Mouse (Mus musculus): ENCODE measurements around the gene 1700029J07Rik. TPM values are rescaled to one million over a fixed set of nuclear protein-coding genes. Genes with fewer than 3 reads are reported as not detected.

Gene 1700029J07Rik
- total RNA-seq, 1 experiment, result 0.36 TPM

DNA sequence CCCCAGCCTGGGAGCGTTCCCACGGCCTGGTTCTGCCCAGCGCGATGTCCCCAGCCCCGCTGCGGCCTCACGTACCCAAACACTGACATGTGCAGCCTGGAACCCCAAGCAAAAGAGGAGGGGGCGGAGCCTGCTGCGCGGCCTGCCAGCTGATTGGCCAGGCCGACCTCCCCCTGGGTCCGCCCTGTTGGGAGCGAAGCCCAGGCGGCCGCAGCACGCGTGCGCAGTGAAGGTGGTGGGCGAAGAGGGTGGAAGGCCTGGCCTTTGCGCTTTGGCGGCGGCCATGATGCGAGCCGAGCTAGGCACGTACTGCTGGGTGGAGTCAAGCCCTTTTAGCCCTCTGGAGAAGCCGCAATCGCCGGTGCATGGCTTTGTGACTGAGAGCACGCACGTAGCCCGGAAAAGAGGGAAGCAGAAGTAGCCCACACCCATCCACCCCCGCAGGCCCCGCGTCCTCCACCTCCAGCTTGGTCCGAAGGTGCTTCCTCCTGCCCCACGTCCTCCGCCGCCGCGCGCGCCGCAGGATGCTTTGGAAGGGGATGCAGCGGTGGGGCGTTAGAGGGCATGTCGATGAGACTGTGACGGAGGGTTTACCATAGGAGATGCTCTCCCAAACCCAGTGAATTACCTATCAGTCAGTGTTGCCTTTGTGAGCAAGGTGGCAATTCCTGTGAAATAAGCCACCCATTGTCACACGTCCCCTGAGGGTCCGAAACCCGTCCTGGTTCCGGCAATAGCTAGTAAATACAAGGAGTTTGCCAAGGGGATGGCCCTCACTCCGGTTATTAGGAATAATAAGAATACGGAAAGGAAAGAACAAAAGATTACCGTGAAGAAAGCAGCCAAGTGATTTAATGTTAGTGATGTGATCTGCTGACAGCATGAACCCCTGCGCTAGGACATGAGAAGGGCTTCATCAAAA is 25.0 kb upstream of the 1700029J07Rik start:
- in situ Hi-C loops (cut with MboI; ENCODE audit: low sequenced_read_pairs in 2 of 2, unreplicated experiment in 2 of 2), result no loop called here
- TF ChIP-seq ZC3H11A (IDR thresholded peaks at IDR 0.05; ENCODE audit: borderline replicate concordance, low read depth, low read length) (no peak), HCFC1 (IDR thresholded peaks at IDR 0.05; ENCODE audit: borderline replicate concordance, insufficient read depth, low read length) (0 out of 2 replicates have a peak, but pooled peaks have one; percentile 37), MAFK (IDR thresholded peaks at IDR 0.05; ENCODE audit: insufficient read depth, low read depth, low read length) (no peak), ZNF384 (IDR thresholded peaks at IDR 0.05; ENCODE audit: low read depth, low read length) (no peak), CHD2 (IDR thresholded peaks at IDR 0.05; ENCODE audit: low read depth, low read length) (no peak)
- H3K4me3 ChIP-seq (ENCODE audit: insufficient read depth in 1 of 2, low read depth in 1 of 2, low read length in 2 of 2, poor library complexity in 1 of 2, severe bottlenecking in 1 of 2), result peak overlapping the region; percentile 54 to 66

DNA sequence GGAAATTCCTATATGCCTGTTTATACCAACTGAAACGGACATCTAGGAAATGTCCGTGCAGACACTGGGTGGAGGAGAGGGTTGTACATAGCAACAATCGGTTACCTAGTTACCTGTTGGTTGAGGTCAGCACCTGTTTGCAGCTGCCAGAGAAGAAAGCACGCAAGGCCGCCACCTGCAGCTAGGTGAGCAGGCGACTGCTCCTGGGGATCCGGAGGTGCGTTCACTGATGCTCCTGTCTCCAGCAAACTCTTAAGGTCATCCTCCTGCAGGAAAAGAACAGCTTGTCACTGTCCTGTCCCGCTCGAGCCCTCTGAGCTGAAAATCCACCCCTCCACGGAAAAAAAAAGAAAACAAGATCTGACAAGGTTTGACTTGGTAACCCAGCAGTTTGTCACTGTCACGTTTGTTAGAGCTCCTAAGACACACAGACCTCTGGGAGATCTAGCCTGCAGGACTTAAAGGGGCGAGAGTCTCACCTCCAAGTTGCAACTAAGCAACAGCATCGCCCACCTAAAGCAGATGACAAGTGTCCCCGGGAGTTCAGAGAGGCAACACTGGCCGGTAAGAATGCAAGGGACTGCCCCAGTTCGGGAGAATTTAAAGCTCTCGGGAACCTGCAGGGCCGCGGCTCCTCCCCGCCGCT is 24.2 kb upstream of the 1700029J07Rik start, which contains the start of gene Lrp2bp:
Lrp2bp (plus strand) TSS at position 166 of the 646 bp plus-strand sequence.
- H3K4me1 ChIP-seq (ENCODE audit: control insufficient read depth in 2 of 2, insufficient read depth in 2 of 2, low read length in 2 of 2, poor library complexity in 1 of 2), result 0 out of 4 replicates have a peak, but pooled peaks cover 0 to 1% of the 10 kb centered on the region in 2 experiments
- peaks cover 4% of the 10 kb centered on the region; the same call in 1 of the 2 replicates for H3K36me3 ChIP-seq (ENCODE audit: control insufficient read depth, insufficient read depth, low read length, poor library complexity, severe bottlenecking)
- peak within 1 kb of the TSS; percentile 67 for H3K9ac ChIP-seq (ENCODE audit: insufficient read depth, low read depth, low read length, poor library complexity, severe bottlenecking)
- peak within 1 kb of the TSS; percentile 76; the same call in 1 of the 2 replicates for H3K27ac ChIP-seq (ENCODE audit: insufficient read depth, low read depth, low read length, poor library complexity, severe bottlenecking)
- H3K4me3 ChIP-seq (ENCODE audit: insufficient read depth in 1 of 2, low read depth in 1 of 2, low read length in 2 of 2, poor library complexity in 1 of 2, severe bottlenecking in 1 of 2), result peak within 1 kb of the TSS; percentile 54 to 66
- TF ChIP-seq HCFC1 (IDR thresholded peaks at IDR 0.05; ENCODE audit: borderline replicate concordance, insufficient read depth, low read length), result 0 out of 2 replicates have a peak, but pooled peaks have one; percentile 24
- no peak for TF ChIP-seq CHD2 (IDR thresholded peaks at IDR 0.05; ENCODE audit: low read depth, low read length)
- TF ChIP-seq ZC3H11A (IDR thresholded peaks at IDR 0.05; ENCODE audit: borderline replicate concordance, low read depth, low read length), result no peak
- peak; percentile 12 for DNase-seq (ENCODE audit: low read depth, low spot score)
- no peaks in the 10 kb centered on the region for H3K9me3 ChIP-seq (ENCODE audit: control insufficient read depth, insufficient read depth, low read depth, low read length)
- in situ Hi-C loops (cut with MboI; ENCODE audit: low sequenced_read_pairs in 2 of 2, unreplicated experiment in 2 of 2), result no loop called here

More for the DNA sequence above, 25.0 kb upstream of the 1700029J07Rik start:
- peaks cover 4% of the 10 kb centered on the region; the same call in 1 of the 2 replicates for H3K36me3 ChIP-seq (ENCODE audit: control insufficient read depth, insufficient read depth, low read length, poor library complexity, severe bottlenecking)
- DNase-seq (ENCODE audit: low read depth, low spot score), result peak; percentile 95
- H3K9ac ChIP-seq (ENCODE audit: insufficient read depth, low read depth, low read length, poor library complexity, severe bottlenecking), result peak overlapping the region; percentile 67
- 0 out of 4 replicates have a peak, but pooled peaks cover 0 to 1% of the 10 kb centered on the region in 2 experiments for H3K4me1 ChIP-seq (ENCODE audit: control insufficient read depth in 2 of 2, insufficient read depth in 2 of 2, low read length in 2 of 2, poor library complexity in 1 of 2)
- H3K27ac ChIP-seq (ENCODE audit: insufficient read depth, low read depth, low read length, poor library complexity, severe bottlenecking), result peak overlapping the region; percentile 76; the same call in 1 of the 2 replicates
- no peaks in the 10 kb centered on the region for H3K9me3 ChIP-seq (ENCODE audit: control insufficient read depth, insufficient read depth, low read depth, low read length)

DNA sequence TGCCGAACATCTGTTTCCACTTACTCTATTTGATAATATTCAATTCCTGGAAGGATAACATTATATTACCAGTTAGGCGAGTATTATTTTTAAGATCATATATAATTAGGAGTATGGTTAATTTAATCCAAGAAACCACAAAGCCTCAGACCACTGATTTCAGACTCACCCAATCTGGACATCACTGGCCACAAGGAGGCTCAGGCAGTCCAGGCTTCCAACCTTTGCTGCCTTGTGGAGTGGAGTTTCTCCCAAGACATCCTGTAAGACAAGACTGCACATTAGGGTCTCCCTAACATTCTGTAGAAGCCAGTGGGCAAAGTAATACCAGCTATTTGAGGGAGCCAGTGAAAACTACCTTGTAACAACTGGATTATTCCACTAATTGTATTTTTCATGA is 23.2 kb upstream of the 1700029J07Rik start:
- Histone ChIP-seq H3K9ac (ENCODE audit: insufficient read depth, low read depth, low read length, poor library complexity, severe bottlenecking) (no peak overlapping the region), H3K27ac (ENCODE audit: insufficient read depth, low read depth, low read length, poor library complexity, severe bottlenecking) (no peak overlapping the region), H3K4me1 (ENCODE audit: control insufficient read depth in 2 of 2, insufficient read depth in 2 of 2, low read length in 2 of 2, poor library complexity in 1 of 2) (0 out of 4 replicates have a peak, but pooled peaks cover 0 to 1% of the 10 kb centered on the region in 2 experiments), H3K36me3 (ENCODE audit: control insufficient read depth, insufficient read depth, low read length, poor library complexity, severe bottlenecking) (peaks cover 4% of the 10 kb centered on the region; the same call in 1 of the 2 replicates), H3K9me3 (ENCODE audit: control insufficient read depth, insufficient read depth, low read depth, low read length) (no peaks in the 10 kb centered on the region), H3K4me3 (ENCODE audit: insufficient read depth in 1 of 2, low read depth in 1 of 2, low read length in 2 of 2, poor library complexity in 1 of 2, severe bottlenecking in 1 of 2) (no peak overlapping the region)
- in situ Hi-C loops (cut with MboI; ENCODE audit: low sequenced_read_pairs in 2 of 2, unreplicated experiment in 2 of 2), result no loop called here
- TF ChIP-seq ZNF384 (IDR thresholded peaks at IDR 0.05; ENCODE audit: low read depth, low read length) (no peak), MAFK (IDR thresholded peaks at IDR 0.05; ENCODE audit: insufficient read depth, low read depth, low read length) (no peak), HCFC1 (IDR thresholded peaks at IDR 0.05; ENCODE audit: borderline replicate concordance, insufficient read depth, low read length) (no peak)
- no peak for DNase-seq (ENCODE audit: low read depth, low spot score)

DNA sequence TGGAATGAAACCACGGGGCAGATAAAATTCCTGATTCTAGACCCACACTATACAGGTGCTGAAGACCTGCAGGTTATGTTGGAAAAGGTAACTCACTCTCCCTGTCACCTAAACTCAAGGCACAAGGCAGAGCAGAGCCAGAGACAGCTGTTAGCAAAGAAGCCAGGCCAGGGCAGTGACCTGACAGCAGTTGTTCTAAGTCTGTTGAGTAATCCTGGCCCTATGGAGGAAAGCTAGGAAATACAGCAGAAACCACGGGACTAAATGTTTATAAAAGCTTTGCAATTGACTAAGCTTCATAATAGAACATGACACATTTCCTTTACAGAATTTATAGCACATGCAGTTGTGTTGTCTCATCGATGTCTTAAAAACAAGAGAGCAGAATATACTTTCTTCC is 20.5 kb upstream of the 1700029J07Rik start:
- Histone ChIP-seq H3K9me3 (ENCODE audit: control insufficient read depth, insufficient read depth, low read depth, low read length) (no peaks in the 10 kb centered on the region), H3K9ac (ENCODE audit: insufficient read depth, low read depth, low read length, poor library complexity, severe bottlenecking) (no peak overlapping the region), H3K36me3 (ENCODE audit: control insufficient read depth, insufficient read depth, low read length, poor library complexity, severe bottlenecking) (peaks cover 4% of the 10 kb centered on the region; the same call in 1 of the 2 replicates), H3K4me3 (ENCODE audit: insufficient read depth in 1 of 2, low read depth in 1 of 2, low read length in 2 of 2, poor library complexity in 1 of 2, severe bottlenecking in 1 of 2) (no peak overlapping the region), H3K4me1 (ENCODE audit: control insufficient read depth in 2 of 2, insufficient read depth in 2 of 2, low read length in 2 of 2, poor library complexity in 1 of 2) (0 out of 4 replicates have a peak, but pooled peaks cover 0 to 1% of the 10 kb centered on the region in 2 experiments), H3K27ac (ENCODE audit: insufficient read depth, low read depth, low read length, poor library complexity, severe bottlenecking) (no peak overlapping the region)
- in situ Hi-C loops (cut with MboI; ENCODE audit: low sequenced_read_pairs in 2 of 2, unreplicated experiment in 2 of 2), result no loop called here
- TF ChIP-seq HCFC1 (IDR thresholded peaks at IDR 0.05; ENCODE audit: borderline replicate concordance, insufficient read depth, low read length) (no peak), ZNF384 (IDR thresholded peaks at IDR 0.05; ENCODE audit: low read depth, low read length) (no peak), MAFK (IDR thresholded peaks at IDR 0.05; ENCODE audit: insufficient read depth, low read depth, low read length) (no peak), CHD2 (IDR thresholded peaks at IDR 0.05; ENCODE audit: low read depth, low read length) (no peak)
- no peak for DNase-seq (ENCODE audit: low read depth, low spot score)

Data from ES-E14 (cell line).